8 mouse cellular contexts compared by ENCODE assay signal in the genomic region with DNA sequence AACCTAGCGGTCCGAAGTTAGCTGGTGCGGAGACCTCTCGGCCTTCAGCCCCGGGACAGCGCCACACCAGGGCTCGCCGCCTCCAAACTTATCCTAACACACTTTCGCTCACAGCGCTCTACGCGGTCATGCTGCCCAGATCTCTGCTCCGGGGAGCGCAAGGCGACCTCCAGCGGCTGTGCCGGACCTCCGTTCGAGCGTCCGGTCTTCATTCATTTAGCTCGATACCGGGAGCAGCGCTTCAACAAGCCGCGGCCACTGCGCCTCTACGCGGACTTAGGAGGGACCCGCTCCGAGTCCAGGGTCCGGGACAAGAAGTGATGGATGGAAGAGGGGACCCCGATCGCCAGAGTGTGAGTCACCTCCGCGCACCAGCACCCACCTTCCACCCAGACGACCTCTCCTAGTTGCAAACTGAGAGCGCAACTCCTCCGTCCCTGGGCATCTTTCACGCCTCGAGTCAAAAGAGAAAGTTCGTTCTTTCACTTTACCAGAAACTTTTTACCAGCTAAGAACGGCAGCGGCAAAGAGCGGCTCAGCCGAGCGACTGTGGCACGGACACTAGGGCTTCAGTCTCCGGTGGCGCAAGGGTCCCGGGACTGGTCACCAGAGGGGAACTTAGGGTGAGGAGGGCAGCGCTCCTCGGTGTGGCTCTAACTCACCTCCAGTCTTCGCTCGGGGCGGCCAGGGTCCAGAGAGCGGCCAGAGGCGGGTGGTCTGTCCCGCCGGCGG. TPM values are rescaled to one million over a fixed set of nuclear protein-coding genes. Genes with fewer than 3 reads are reported as not detected.
A peak's percentile ranks its signal among the peaks of the same experiment; 100 is the strongest.
DNase-seq lines count a peak whose midpoint lies in the region; ATAC-seq lines count a peak whose summit lies in the region.
"Had no signal": no experiment of that assay in that cellular context is flagged by ENCODE, and none has a peak within 500 bp of the region (broad histone marks: within the 10 kb centered on the region; RNA-seq: fewer than 3 reads in every experiment).

No protein-coding gene starts in this region.

- peak overlapping the region; percentile 55 for H3K4me3 ChIP-seq in hindbrain, embryonic 16.5 days (ENCODE audit: low read length)
- H3K4me3 ChIP-seq in limb, embryonic 15.5 days, result peak overlapping the region; percentile 63
- peak overlapping the region; percentile 51 for H3K4me3 ChIP-seq in midbrain, embryonic 14.5 days (replicated peaks; ENCODE audit: low read depth, low read length)
- H3K4me3 ChIP-seq in stomach, embryonic 15.5 days (replicated peaks), result peak overlapping the region; percentile 56

- peaks cover 31% of the 10 kb centered on the region for H3K4me1 ChIP-seq in hindbrain, embryonic 16.5 days (ENCODE audit: control insufficient read depth, insufficient read depth, low read depth, low read length)
- peaks cover 60% of the 10 kb centered on the region for H3K4me1 ChIP-seq in limb, embryonic 15.5 days
- H3K4me1 ChIP-seq in midbrain, embryonic 14.5 days (ENCODE audit: control insufficient read depth, insufficient read depth, low read length), result peaks cover 34% of the 10 kb centered on the region
- peaks cover 46% of the 10 kb centered on the region for H3K4me1 ChIP-seq in stomach, embryonic 15.5 days

- peaks cover 51% of the 10 kb centered on the region for H3K27me3 ChIP-seq in hindbrain, embryonic 16.5 days (replicated peaks; ENCODE audit: control insufficient read depth, insufficient read depth, low read length)
- H3K27me3 ChIP-seq in limb, embryonic 15.5 days, result peaks cover 54% of the 10 kb centered on the region
- H3K27me3 ChIP-seq in midbrain, embryonic 14.5 days (ENCODE audit: control insufficient read depth, insufficient read depth, low read length), result peaks cover 71% of the 10 kb centered on the region
- H3K27me3 ChIP-seq in stomach, embryonic 15.5 days (replicated peaks), result peaks cover 32% of the 10 kb centered on the region

- peak overlapping the region; percentile 100 for H3K4me2 ChIP-seq in hindbrain, embryonic 16.5 days (ENCODE audit: low read length)
- H3K4me2 ChIP-seq in limb, embryonic 15.5 days, result peak overlapping the region; percentile 99
- peak overlapping the region; percentile 91 for H3K4me2 ChIP-seq in midbrain, embryonic 14.5 days (ENCODE audit: low read length)
- peak overlapping the region; percentile 97 for H3K4me2 ChIP-seq in stomach, embryonic 15.5 days

- WGBS in hindbrain, embryonic 16.5 days, result under 1% methylated on average over 61 of the region's 61 CpGs
- under 1% methylated on average over 61 of the region's 61 CpGs for WGBS in limb, embryonic 15.5 days
- WGBS in midbrain, embryonic 14.5 days, result under 1% methylated on average over 61 of the region's 61 CpGs
- under 1% methylated on average over 61 of the region's 61 CpGs for WGBS in stomach, embryonic 15.5 days

- DNase-seq in ZHBTc4 (ENCODE audit: low read depth, low spot score), result peak; percentile 86
- DNase-seq in cerebellum, adult 9-11 months, result peak; percentile 40
- DNase-seq in gastrocnemius, postnatal 10 days, result peak; percentile 64
- DNase-seq in midbrain, embryonic 14.5 days, result peak; percentile 67

- no peaks in the 10 kb centered on the region for H3K36me3 ChIP-seq in hindbrain, embryonic 16.5 days (ENCODE audit: control insufficient read depth, insufficient read depth, low read length)
- H3K36me3 ChIP-seq in limb, embryonic 15.5 days, result no peaks in the 10 kb centered on the region
- no peaks in the 10 kb centered on the region for H3K36me3 ChIP-seq in midbrain, embryonic 14.5 days (ENCODE audit: control insufficient read depth, insufficient read depth, low read length)
- H3K36me3 ChIP-seq in stomach, embryonic 15.5 days, result no peaks in the 10 kb centered on the region

- peak; percentile 30; the same call in 1 of the 2 replicates for ATAC-seq in hindbrain, embryonic 16.5 days
- ATAC-seq in limb, embryonic 15.5 days (ENCODE audit: insufficient number of reproducible peaks, low FRiP score, low TSS enrichment, low read depth), result 0 out of 2 replicates have a peak, but pooled peaks have one; percentile 0
- no peak for ATAC-seq in midbrain, embryonic 14.5 days (ENCODE audit: low FRiP score, low TSS enrichment)
- peak; percentile 7; the same call in 1 of the 2 replicates for ATAC-seq in stomach, embryonic 15.5 days (ENCODE audit: insufficient read depth, low FRiP score, low read depth)

- no peak overlapping the region for H3K27ac ChIP-seq in hindbrain, embryonic 16.5 days (ENCODE audit: low read depth, low read length)
- H3K27ac ChIP-seq in limb, embryonic 15.5 days, result peak overlapping the region; percentile 82
- no peak overlapping the region for H3K27ac ChIP-seq in midbrain, embryonic 14.5 days (replicated peaks; ENCODE audit: low read depth, low read length)
- peak overlapping the region; percentile 78 for H3K27ac ChIP-seq in stomach, embryonic 15.5 days

- H3K9ac ChIP-seq in hindbrain, embryonic 16.5 days (ENCODE audit: low read depth, low read length), result peak overlapping the region; percentile 52
- H3K9ac ChIP-seq in limb, embryonic 15.5 days, result peak overlapping the region; percentile 48
- H3K9ac ChIP-seq in midbrain, embryonic 14.5 days (replicated peaks; ENCODE audit: low read length), result peak overlapping the region; percentile 40; the same call in 1 of the 2 replicates
- H3K9ac ChIP-seq in stomach, embryonic 15.5 days, result peak overlapping the region; percentile 47

- H3K9me3 ChIP-seq in hindbrain, embryonic 16.5 days (ENCODE audit: control insufficient read depth, low read length), result no peaks in the 10 kb centered on the region
- no peaks in the 10 kb centered on the region for H3K9me3 ChIP-seq in limb, embryonic 15.5 days
- H3K9me3 ChIP-seq in midbrain, embryonic 14.5 days (ENCODE audit: control insufficient read depth, low read length), result no peaks in the 10 kb centered on the region
- H3K9me3 ChIP-seq in stomach, embryonic 15.5 days, result no peaks in the 10 kb centered on the region

RNA-seq across cellular contexts. Expression of gene Fam71a, which starts 18.0 kb away (rescaled TPM):
- not detected for total RNA-seq in gastrocnemius, postnatal 10 days (2021)
- polyA plus RNA-seq in hindbrain, embryonic 16.5 days (2015; fragmentation: Nextera tagmentation; extraction: Ambion mirVana), result not detected in 2 replicates
- not detected in 2 replicates for polyA plus RNA-seq in limb, embryonic 15.5 days (2015; fragmentation: Nextera tagmentation; extraction: Ambion mirVana)
- not detected in 2 replicates for polyA plus RNA-seq in midbrain, embryonic 14.5 days (2014; fragmentation: Nextera tagmentation; extraction: Ambion mirVana)
- polyA plus RNA-seq in stomach, embryonic 15.5 days (2015; fragmentation: Nextera tagmentation; extraction: Ambion mirVana), result not detected in 2 replicates
- total RNA-seq: left cerebral cortex, postnatal 10 days had no signal

RNA-seq across cellular contexts. Expression of gene Atf3, which starts 35.2 kb away (rescaled TPM):
- 10 to 100 TPM in 1 of 2 experiments, 1 to 10 TPM in 1; 5.0 to 13.4 TPM for total RNA-seq in gastrocnemius, postnatal 10 days (2021)
- 1.7 and 2.1 TPM in 2 replicates for polyA plus RNA-seq in hindbrain, embryonic 16.5 days (2015; fragmentation: Nextera tagmentation; extraction: Ambion mirVana)
- 8.2 and 11.4 TPM in 2 replicates for polyA plus RNA-seq in limb, embryonic 15.5 days (2015; fragmentation: Nextera tagmentation; extraction: Ambion mirVana)
- 0.70 and 1.8 TPM in 2 replicates for polyA plus RNA-seq in midbrain, embryonic 14.5 days (2014; fragmentation: Nextera tagmentation; extraction: Ambion mirVana)
- polyA plus RNA-seq in stomach, embryonic 15.5 days (2015; fragmentation: Nextera tagmentation; extraction: Ambion mirVana), result 4.2 and 4.4 TPM in 2 replicates

Comparison
In these comparisons a context has a peak if more than half of its experiments do, and no peak if none do; other contexts are left out.
1. H3K27ac ChIP-seq: peak in limb, embryonic 15.5 days (single experiment) and stomach, embryonic 15.5 days (single experiment); none in hindbrain, embryonic 16.5 days (single experiment) and midbrain, embryonic 14.5 days (single experiment).
2. Peak in every context shown above with its lines, with median percentiles within 50 percentile points of each other: DNase-seq, H3K4me2 ChIP-seq, H3K4me3 ChIP-seq and H3K9ac ChIP-seq.